Mouse (Mus musculus) thymus, postnatal 25 days (tissue): Measurements from ENCODE around the gene Arx.
A peak's percentile ranks its signal among the peaks of the same experiment; 100 is the strongest.

ENCODE experiments used
- DNase-seq: peaks from one replicate; pipeline ENCODE4 v3.0.0; 2022

Arx gene

GRCm38 (mm10) chrX:93286291-93286893, at the start of gene Arx:
Gene Arx, plus strand, starts transcription at chrX:93286445.
- peak; percentile 71 for DNase-seq

- no peak for DNase-seq
These were observed 34.9 kb upstream of the Arx start for GRCm38 (mm10) chrX:93251329-93251728.

GRCm38 (mm10) chrX:93275689-93276088, 10.6 kb upstream of the Arx start:
- DNase-seq: no peak

GRCm38 (mm10) chrX:93279940-93280339, 6.3 kb upstream of the Arx start:
- no peak for DNase-seq

GRCm38 (mm10) chrX:93281028-93281723, 5.1 kb upstream of the Arx start:
- DNase-seq: peak; percentile 42

GRCm38 (mm10) chrX:93281756-93282155, 4.5 kb upstream of the Arx start:
- no peak for DNase-seq

- DNase-seq: no peak
These were observed 1.2 kb upstream of the Arx start for GRCm38 (mm10) chrX:93285091-93285490.

- DNase-seq: no peak
These were observed 2.1 kb downstream of the Arx start for GRCm38 (mm10) chrX:93288339-93288738.

GRCm38 (mm10) chrX:93289076-93289475, 2.8 kb downstream of the Arx start:
- DNase-seq: no peak

- no peak for DNase-seq
These were observed 3.7 kb downstream of the Arx start for GRCm38 (mm10) chrX:93289851-93290380.

GRCm38 (mm10) chrX:93292031-93292430, 5.8 kb downstream of the Arx start:
- DNase-seq: no peak

GRCm38 (mm10) chrX:93294736-93295490, 8.7 kb downstream of the Arx start:
- DNase-seq: no peak

- no peak for DNase-seq
These were observed 9.6 kb downstream of the Arx start for GRCm38 (mm10) chrX:93295819-93296218.

- DNase-seq: no peak
These were observed 10.8 kb downstream of the Arx start for GRCm38 (mm10) chrX:93297001-93297441.

GRCm38 (mm10) chrX:93299046-93299626, 12.9 kb downstream of the Arx start:
- no peak for DNase-seq

GRCm38 (mm10) chrX:93299771-93300170, 13.5 kb downstream of the Arx start:
- DNase-seq: no peak

GRCm38 (mm10) chrX:93300183-93300815, 14.1 kb downstream of the Arx start:
- no peak for DNase-seq

- no peak for DNase-seq
These were observed 15.6 kb downstream of the Arx start for GRCm38 (mm10) chrX:93301798-93302197.

- DNase-seq: no peak
These were observed 19.5 kb downstream of the Arx start for GRCm38 (mm10) chrX:93305780-93306179.

- no peak for DNase-seq
These were observed 31.3 kb downstream of the Arx start for GRCm38 (mm10) chrX:93317577-93317976.

GRCm38 (mm10) chrX:93319979-93320378, 33.7 kb downstream of the Arx start:
- no peak for DNase-seq

- no peak for DNase-seq
These were observed 35.1 kb downstream of the Arx start for GRCm38 (mm10) chrX:93321336-93321735.
